Mouse (Mus musculus) 3134 (cell line): ENCODE results near the gene Timm9.
"Not testable (repeated sequence)": the region's sequence is repeated elsewhere in the genome, so short reads cannot be mapped to it uniquely, and the experiment has no call there.

ENCODE experiments used
- DNase-seq: peaks from one replicate; pipeline ENCODE4 v3.0.0-alpha.2; 2011; ENCODE audit warnings: low spot score; ENCODE audit not compliant: insufficient read length; ENCODE audit errors: extremely low read depth

Timm9 gene

DNA sequence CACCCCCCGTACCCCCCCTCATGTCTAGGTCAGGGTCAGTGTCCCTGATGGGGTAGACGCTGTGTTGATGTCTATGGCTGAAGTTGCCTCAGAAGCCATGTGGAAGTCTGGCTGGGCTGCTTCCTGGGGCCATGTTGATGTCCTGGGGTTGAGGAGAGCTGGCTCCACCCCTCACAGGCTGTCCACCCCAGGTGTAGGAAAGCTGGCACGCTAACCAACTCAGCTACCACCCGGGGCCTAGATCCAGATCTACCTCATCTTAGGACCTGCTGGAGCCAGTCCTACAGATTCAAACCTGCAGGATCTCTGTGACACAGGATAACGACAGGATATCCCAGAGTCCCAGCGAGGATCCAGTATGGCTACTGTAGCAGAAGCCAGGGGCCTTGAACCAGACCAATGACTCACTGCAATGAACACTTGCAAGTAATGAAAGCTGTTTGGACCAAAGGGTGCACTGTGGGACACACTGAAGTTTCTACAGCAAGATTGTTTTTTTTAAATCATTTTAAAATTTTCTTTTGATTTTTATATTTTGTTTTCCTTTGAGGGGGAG is 29.2 kb downstream of the Timm9 start:
- no peak for DNase-seq

DNA sequence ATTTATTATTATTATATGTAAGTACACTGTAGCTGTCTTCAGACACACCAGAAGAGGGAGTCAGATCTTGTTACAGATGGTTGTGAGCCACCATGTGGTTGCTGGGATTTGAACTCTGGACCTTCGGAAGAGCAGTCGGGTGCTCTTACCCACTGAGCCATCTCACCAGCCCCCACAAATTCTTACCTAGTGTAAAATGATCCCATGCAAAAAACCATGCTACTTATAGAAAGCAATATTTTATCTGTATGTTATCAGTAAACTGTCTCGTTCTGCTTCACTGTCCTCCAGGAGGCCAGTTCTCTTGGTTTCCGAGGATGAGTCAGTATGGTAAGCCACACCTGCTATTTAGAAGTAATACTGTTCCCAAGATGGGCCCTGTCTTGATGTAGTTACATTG is 32.2 kb downstream of the Timm9 start:
- not testable (repeated sequence) for DNase-seq

- DNase-seq, result no peak
Measured at GRCm38 (mm10) chr12:71086331-71086730, 50.2 kb downstream of the Timm9 start.
